Mouse (Mus musculus): ENCODE results near the gene Dppa5a. TPM values are rescaled to one million over a fixed set of nuclear protein-coding genes. Genes with fewer than 3 reads are reported as not detected.
"Not testable (repeated sequence)": the region's sequence is repeated elsewhere in the genome, so short reads cannot be mapped to it uniquely, and the experiment has no call there.

Dppa5a gene
- total RNA-seq, 2 experiments from 2014 or later: not detected

DNA sequence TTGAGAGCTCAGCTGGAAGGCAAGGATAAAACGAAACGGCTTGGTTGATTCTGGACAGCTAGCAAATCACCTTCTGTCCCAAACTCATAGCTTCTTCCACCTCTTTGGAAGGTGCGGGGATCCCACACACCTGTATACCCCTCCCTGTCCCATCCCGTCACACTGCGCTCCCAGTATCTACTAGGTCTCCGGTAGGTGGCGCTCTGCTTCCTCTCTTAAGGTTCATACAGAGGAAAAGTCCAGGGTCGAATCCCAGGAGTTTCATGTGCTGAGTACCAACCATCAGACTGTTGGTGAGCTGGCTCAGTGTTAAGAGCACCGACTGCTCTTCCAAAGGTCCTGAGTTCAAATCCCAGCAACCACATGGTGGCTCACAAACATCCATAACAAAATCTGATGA, 9.9 kb downstream of the Dppa5a start:
- TF ChIP-seq CTCF (IDR thresholded peaks at IDR 0.05): peak; percentile 75
- intact Hi-C loops (cut with DNase I): loop anchor here (10.0 kb wide), 1 partner anchor 197 kb away; no protein-coding TSS in a partner anchor
- H3K27ac ChIP-seq: no peak overlapping the region
- no peak overlapping the region for H3K4me3 ChIP-seq
- DNase-seq: peak; percentile 66

DNA sequence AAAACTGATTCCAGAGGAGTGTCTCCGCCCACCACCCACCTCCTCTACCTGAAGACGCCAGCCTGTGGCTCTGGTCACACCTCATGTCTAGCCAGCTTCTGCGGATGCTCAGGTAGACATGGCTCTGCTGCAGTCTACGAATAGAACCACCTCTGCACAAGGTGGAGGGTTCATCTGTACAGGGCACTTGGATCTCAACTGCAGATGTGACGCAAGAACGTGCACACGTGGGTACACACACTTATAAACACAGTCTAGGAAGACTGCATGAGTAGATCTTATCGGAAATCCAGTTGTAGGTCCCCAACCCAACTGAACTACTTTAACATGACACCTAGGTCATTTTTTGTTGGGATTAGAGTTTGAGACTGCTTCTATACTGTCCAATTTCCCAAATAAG, 12.4 kb downstream of the Dppa5a start, which contains the start of gene Gsta2:
Gene Gsta2, minus strand, starts transcription at position 178 of the 400 bp plus-strand sequence.
- intact Hi-C loops (cut with DNase I): loop anchor here (10.0 kb wide), 1 partner anchor 199 kb away; no protein-coding TSS in a partner anchor
- Histone ChIP-seq H3K27ac (no peak within 1 kb of the TSS), H3K4me3 (no peak within 1 kb of the TSS)
- no peak for TF ChIP-seq CTCF (IDR thresholded peaks at IDR 0.05)
- no peak for DNase-seq

DNA sequence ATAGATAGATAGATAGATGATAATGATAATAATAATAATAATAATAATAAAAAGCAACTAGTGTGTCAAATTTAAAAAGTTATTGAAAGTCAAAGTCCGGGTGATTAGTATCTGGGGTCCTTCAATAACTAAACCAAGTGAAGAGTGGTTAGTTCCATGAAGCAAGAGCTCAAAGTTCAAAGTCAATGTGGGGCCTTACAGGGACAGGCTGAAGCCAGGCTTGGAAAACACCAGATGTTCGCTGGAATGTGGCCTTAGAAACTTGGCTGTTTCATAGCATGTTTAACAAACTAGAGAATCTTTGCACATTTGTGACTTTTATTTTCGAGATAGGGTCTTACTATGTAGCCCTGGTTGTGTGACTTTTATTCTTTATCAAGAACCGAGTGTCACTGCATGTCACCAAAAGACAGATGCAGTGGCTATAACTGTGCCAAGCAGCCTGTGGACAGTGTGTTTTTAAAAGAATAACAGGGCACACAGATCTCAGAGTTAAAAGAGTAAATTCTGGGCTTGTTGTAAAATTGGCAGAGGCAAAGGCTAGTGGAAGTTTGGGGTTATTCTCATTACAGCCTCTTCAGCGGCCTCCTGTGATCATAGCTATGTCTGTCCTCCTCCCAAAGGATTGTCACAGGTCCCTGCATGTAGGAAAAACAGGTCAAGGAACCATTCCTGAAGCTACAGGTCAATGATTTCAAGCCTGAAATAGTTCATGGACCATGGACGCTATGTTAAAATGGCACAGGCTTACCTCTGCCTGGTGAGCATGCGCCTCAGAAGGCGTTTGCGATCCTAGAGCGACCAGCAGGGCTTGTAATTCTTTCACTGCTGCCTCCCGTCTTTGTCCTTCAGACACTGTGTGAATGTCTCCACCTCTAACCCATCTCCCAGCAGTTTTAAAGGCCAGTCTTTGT, 13.1 kb downstream of the Dppa5a start:
- no peak for TF ChIP-seq CTCF (IDR thresholded peaks at IDR 0.05)

DNA sequence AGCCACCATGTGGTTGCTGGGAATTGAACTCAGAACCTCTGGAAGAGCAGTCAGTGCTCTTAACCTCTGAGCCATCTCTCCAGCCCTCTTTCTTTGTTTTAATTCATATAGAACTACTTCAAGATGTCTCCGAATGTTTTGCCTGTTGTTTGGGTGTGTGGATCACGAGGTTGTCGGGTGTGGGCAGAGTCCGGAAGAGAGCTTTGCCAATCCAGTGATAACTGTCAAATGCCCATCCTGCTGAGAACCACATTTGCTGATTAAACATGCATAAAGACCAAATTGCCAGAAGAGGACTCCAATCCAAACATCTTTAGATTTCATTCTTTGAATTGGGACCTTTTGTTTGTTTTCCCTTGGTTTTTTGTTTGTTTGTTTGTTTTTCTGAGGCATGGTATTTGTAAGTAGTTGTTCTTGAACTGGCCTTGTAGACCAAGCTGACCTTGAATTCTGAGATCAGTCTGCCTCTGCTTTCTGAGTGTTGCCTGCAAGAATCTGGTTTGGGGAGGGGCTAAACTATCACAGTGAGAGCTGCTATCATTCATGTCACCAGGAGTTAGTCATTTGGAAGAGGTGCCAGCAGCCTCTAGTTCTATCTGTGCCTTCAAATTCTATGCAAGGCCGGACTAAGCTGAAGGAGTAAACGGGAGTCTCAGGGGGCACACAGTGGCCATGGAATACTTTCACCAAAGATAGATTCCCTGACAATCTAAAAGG, 16.3 kb downstream of the Dppa5a start:
- intact Hi-C loops (cut with DNase I): loop anchor here (10.0 kb wide), 1 partner anchor 203 kb away; no protein-coding TSS in a partner anchor
- DNase-seq: no peak
- H3K4me3 ChIP-seq: no peak overlapping the region
- TF ChIP-seq CTCF (IDR thresholded peaks at IDR 0.05): no peak
- H3K27ac ChIP-seq: no peak overlapping the region

More for the DNA sequence above, 13.1 kb downstream of the Dppa5a start:
- intact Hi-C loops (cut with DNase I): loop anchor here (10.0 kb wide), 1 partner anchor 200 kb away; no protein-coding TSS in a partner anchor
- DNase-seq: no peak
- Histone ChIP-seq H3K27ac (no peak overlapping the region), H3K4me3 (no peak overlapping the region)

DNA sequence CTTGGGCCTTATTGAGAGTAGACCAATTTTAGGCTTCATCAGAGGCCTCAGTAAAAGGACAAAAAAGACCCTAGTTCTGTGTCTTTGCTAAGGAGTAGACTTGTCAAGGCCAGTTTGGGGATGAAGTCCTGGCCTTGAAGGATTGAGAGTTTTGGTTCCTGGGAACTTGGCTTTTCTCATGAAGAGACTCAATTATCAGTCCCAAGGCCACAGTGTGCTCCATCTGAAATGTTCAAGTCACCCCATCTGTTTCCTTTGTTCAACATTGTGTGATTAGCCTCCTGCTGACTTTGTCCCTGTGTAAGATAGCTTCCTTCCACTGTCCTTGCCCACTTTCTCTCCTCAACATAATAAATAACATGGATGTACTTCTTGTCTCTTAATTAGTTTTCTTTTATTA, 18.0 kb downstream of the Dppa5a start:
- intact Hi-C loops (cut with DNase I): loop anchor here (10.0 kb wide), 1 partner anchor 205 kb away; no protein-coding TSS in a partner anchor
- DNase-seq, H3K27ac ChIP-seq, H3K4me3 ChIP-seq: not testable (repeated sequence)

DNA sequence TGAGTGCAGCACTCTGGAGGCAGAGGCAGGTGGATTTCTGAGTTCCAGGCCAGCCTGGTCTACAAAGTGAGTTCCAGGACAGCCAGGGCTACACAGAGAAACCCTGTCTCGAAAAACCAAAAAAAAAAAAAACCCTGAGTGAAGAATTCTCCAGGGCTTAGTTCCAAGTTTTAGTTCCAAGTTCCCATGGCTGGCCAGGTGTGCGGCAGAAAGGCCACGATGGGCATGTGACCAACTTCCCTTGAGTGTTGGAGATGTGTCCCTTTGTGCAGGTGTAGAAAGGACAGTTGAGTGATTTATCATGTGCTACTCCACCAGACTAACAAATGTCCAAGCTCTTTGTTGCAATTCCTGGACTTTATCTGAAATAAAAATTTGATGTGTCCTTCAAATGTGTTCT, 18.8 kb downstream of the Dppa5a start:
- H3K27ac ChIP-seq; intact Hi-C loops (cut with DNase I); H3K4me3 ChIP-seq; DNase-seq: not testable (repeated sequence)

DNA sequence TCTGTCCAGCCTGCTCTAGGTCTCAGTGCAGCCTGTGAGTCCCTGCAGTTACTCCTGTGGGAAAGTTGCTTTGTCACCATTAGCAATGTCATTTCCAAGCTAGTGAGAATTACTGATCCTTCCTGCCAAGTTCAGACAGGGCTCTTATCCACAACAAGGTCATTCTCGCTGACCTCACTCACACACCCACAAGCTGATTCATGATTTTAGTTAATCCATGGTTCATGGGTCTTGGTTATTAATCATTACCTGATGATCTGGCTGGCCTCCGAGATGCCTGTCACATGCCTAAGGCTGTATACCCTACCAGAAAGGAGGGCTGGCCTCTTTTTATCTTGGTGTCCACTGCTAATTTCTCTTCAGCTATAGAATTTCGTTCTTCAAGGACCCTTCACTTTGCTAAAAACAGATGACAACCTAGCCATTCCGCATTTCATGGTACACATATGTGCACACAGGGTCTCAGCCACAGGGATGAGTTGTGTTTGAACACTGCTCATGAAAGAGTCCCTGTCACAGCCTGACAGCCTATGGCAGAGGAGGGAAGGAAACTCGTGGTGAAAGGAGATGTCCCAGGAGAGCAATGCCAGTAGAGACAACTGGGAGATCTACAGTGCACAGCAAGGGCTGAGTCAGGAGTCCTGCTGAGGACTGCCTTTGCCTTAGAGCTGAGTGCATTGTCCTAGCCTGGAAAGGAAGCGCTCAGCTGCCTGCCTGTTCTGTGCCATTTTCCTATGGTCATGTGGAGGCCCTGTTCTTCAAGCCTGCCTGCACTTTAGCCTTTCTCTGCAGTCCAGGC, 19.6 kb downstream of the Dppa5a start:
- intact Hi-C loops (cut with DNase I); H3K27ac ChIP-seq; H3K4me3 ChIP-seq; DNase-seq: not testable (repeated sequence)

DNA sequence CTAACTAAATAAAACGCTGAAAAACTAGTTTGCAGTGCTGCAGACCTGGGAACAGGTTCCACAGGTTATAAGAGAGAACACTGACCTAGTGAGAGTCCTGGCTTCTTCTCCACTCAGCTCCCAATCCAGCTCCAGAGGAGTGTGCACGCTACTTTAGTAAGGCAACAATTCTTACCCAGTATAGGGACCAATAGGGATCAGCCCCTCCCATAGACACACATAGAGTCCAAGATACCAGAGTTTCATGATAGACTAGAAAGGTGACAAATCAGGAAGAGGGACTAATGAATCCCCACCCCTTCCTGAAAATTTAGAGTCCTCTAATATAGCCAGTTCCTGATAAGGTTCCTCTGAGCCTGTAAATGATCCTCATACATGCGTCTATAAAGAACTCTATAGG, 21.0 kb downstream of the Dppa5a start:
- no peak for TF ChIP-seq CTCF (IDR thresholded peaks at IDR 0.05)
- DNase-seq: no peak
- intact Hi-C loops (cut with DNase I): no loop called here

DNA sequence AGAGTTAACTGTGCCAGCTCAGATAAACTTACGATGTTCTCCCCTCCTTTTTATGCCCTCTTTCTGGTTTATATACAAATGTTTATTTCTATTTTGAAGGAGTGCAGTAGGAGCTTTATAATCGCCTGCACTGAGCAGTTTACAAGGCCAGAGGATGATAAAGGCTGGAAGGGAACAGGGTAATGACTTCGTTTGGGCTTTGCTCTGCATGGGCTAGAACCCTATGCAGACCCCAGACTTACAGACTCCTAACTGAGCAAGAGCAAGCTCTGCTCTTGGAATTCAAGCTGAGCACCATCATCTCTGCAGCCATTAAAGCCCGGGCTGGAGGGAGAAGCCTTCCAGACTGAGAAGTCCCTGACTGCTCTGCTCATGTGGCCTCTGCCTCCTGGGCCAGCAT, 22.7 kb downstream of the Dppa5a start:
- intact Hi-C loops (cut with DNase I); DNase-seq; H3K4me3 ChIP-seq: not testable (repeated sequence)

More for the DNA sequence above, 21.0 kb downstream of the Dppa5a start:
- Histone ChIP-seq H3K4me3 (no peak overlapping the region), H3K27ac (no peak overlapping the region)

DNA sequence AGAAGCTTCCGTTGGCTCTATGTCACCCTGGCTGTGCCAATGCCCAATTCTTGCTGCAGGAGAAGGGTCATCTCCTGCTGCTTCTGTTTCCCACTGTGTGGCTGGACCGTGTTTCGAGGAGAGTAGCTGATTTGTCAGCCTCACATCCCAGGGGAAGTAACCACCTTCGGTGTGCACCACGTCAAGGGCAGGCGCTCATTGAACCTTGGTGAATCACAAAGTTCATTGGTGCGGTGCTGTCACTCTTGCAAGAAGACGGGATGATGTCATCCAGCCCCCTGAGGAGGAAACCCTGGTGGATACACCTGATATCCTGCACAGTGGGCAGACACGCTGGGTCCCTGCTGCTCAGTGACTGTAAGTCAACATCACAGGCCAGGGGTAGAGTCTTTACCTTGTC, 24.9 kb downstream of the Dppa5a start:
- H3K4me3 ChIP-seq; intact Hi-C loops (cut with DNase I); DNase-seq; H3K27ac ChIP-seq: not testable (repeated sequence)

More for the DNA sequence above, 22.7 kb downstream of the Dppa5a start:
- not testable (repeated sequence) for H3K27ac ChIP-seq

DNA sequence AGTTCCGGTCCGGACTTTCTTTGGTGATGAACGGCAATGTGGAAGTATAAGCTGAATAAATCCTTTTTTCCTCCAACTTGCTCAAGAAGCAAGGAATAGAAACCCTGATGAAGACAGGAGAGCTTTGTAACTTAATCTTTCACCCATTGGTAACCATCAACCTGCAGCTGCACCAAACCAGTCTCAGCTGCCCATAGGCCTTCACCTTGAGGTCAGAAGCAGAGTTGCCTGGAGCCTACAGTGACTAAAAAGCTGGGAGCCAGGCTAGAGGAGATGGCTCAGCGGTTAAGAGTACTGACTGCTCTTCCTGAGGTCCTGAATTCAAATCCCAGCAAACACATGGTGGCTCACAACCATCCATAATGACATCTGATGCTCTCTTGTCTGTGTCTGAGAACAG, 25.5 kb downstream of the Dppa5a start:
- intact Hi-C loops (cut with DNase I); H3K4me3 ChIP-seq; DNase-seq; H3K27ac ChIP-seq: not testable (repeated sequence)

DNA sequence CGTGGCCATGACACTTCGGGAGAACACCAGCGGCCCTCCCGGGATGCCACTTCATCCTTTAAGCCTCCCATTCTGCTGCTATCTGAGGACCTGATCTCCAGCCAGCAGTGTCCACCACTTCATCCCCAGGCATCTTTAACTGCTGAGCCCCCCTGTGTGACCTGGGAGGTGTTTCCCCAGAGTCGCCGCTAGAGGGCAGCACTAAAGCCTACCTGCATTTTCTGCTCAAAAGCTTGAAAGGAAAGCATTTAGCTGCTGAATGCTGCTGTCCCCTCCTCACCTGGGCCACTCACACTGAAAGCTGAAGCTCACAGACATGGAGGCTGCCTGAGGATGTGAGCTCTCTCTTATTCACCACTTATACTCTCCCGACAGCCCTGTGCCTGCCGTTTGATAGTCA, 27.7 kb downstream of the Dppa5a start:
- H3K27ac ChIP-seq; intact Hi-C loops (cut with DNase I); H3K4me3 ChIP-seq: not testable (repeated sequence)
- TF ChIP-seq CTCF (IDR thresholded peaks at IDR 0.05): peak; percentile 79
- DNase-seq: peak; percentile 35

DNA sequence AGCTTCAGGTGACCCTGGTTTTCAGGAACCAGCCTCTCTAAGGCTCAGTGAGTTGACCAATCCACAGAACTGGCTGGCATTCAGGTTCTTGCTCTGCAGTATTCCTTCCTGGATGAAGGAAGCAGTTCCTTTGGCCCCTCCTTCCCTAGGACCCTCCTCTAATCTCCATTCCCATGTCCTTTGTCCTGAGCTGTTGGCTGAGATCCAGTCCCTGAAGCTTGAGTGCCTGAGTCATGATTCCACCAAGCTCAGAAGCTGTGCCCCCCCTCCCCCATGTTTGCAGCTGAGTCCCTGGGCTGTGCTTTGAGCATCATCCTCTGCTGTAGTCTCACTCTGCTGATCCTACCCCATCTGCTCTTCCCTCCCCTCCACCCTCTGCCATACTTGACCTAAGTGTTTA, 30.9 kb downstream of the Dppa5a start:
- DNase-seq; H3K27ac ChIP-seq; intact Hi-C loops (cut with DNase I); H3K4me3 ChIP-seq: not testable (repeated sequence)

DNA sequence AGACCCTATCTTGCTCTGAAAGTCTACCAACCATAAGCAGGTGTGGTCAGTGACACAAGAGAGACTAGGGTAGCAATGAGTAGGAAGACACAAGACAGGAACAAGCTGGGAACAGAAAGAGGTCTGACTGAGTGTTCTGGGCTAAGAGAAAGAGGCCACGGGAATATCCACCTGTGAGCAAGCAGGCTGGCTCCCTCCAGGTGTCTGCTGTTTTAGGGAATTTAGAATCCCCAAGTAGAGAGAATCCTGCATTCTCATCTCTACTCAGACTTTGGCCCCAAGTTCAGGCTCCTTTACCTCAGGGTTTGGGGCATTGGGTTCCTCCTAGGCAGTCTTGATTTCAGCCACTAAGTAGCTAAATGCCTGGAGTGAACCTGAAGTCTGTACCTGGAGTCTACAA, 40.7 kb downstream of the Dppa5a start, which contains the start of gene Omt2b:
Gene Omt2b, plus strand, starts transcription at position 301 of the 400 bp plus-strand sequence.
- DNase-seq; intact Hi-C loops (cut with DNase I); H3K27ac ChIP-seq; H3K4me3 ChIP-seq: not testable (repeated sequence)

Data from gastrocnemius, adult 2 months (tissue).